Mouse (Mus musculus): Measurements from ENCODE around the gene Cacna2d2. TPM values are rescaled to one million over a fixed set of nuclear protein-coding genes. Genes with fewer than 3 reads are reported as not detected.
"Not testable (repeated sequence)": the region's sequence is repeated elsewhere in the genome, so short reads cannot be mapped to it uniquely, and the experiment has no call there.

The Cacna2d2 gene
- polyA plus RNA-seq, 1 experiment from 2014 or later = 4.2 TPM

- Histone ChIP-seq H3K27ac (ENCODE audit: low read depth, low read length) (peak within 1 kb of the TSS; percentile 48; the same call in 1 of the 2 replicates), H3K36me3 (ENCODE audit: control insufficient read depth, insufficient read depth, low read length) (peaks cover 13% of the 10 kb centered on the region), H3K4me1 (replicated peaks; ENCODE audit: control insufficient read depth, insufficient read depth, low read length) (peaks cover 13% of the 10 kb centered on the region), H3K4me2 (replicated peaks; ENCODE audit: low read depth, low read length) (peak within 1 kb of the TSS; percentile 79), H3K9ac (ENCODE audit: low read depth, low read length) (peak within 1 kb of the TSS; percentile 81), H3K4me3 (ENCODE audit: low read depth, low read length) (peak within 1 kb of the TSS; percentile 83), H3K9me3 (ENCODE audit: control insufficient read depth, low read length) (no peaks in the 10 kb centered on the region), H3K27me3 (ENCODE audit: control insufficient read depth, insufficient read depth, low read length) (no peaks in the 10 kb centered on the region)
- DNase-seq (ENCODE audit: low spot score) (peak; percentile 92), ATAC-seq (ENCODE audit: low FRiP score) (peak; percentile 91)
- WGBS = 0% methylated on average over 46 of the region's 46 CpGs
Observed at GRCm38 (mm10) chr9:107563029-107563581, 163.7 kb downstream of the Cacna2d2 start, which contains the start of gene Tusc2. Gene Tusc2, plus strand, starts transcription at chr9:107563255.

GRCm38 (mm10) chr9:107565556-107565955, 166.1 kb downstream of the Cacna2d2 start:
- not testable (repeated sequence) for H3K27me3 ChIP-seq (ENCODE audit: control insufficient read depth, insufficient read depth, low read length); H3K9me3 ChIP-seq (ENCODE audit: control insufficient read depth, low read length); H3K9ac ChIP-seq (ENCODE audit: low read depth, low read length); H3K27ac ChIP-seq (ENCODE audit: low read depth, low read length); ATAC-seq (ENCODE audit: low FRiP score); H3K36me3 ChIP-seq (ENCODE audit: control insufficient read depth, insufficient read depth, low read length); H3K4me2 ChIP-seq (replicated peaks; ENCODE audit: low read depth, low read length); DNase-seq (ENCODE audit: low spot score)
- peaks cover 18% of the 10 kb centered on the region for H3K4me1 ChIP-seq (replicated peaks; ENCODE audit: control insufficient read depth, insufficient read depth, low read length)
- H3K4me3 ChIP-seq (ENCODE audit: low read depth, low read length) = 0 out of 2 replicates have a peak overlapping the region, but pooled peaks have one; percentile 10
- 58% methylated on average over 5 of the region's 5 CpGs for WGBS

GRCm38 (mm10) chr9:107566041-107566709, 166.8 kb downstream of the Cacna2d2 start:
- ATAC-seq (ENCODE audit: low FRiP score) = no peak
- peaks cover 21% of the 10 kb centered on the region for H3K4me1 ChIP-seq (replicated peaks; ENCODE audit: control insufficient read depth, insufficient read depth, low read length)

GRCm38 (mm10) chr9:107566855-107567254, 167.4 kb downstream of the Cacna2d2 start:
- ATAC-seq (ENCODE audit: low FRiP score) = no peak
- no peak overlapping the region for H3K9ac ChIP-seq (ENCODE audit: low read depth, low read length)
- peaks cover 21% of the 10 kb centered on the region for H3K4me1 ChIP-seq (replicated peaks; ENCODE audit: control insufficient read depth, insufficient read depth, low read length)
- no peaks in the 10 kb centered on the region for H3K9me3 ChIP-seq (ENCODE audit: control insufficient read depth, low read length)
- H3K27ac ChIP-seq (ENCODE audit: low read depth, low read length) = no peak overlapping the region
- no peak overlapping the region for H3K4me2 ChIP-seq (replicated peaks; ENCODE audit: low read depth, low read length)
- DNase-seq (ENCODE audit: low spot score) = no peak
- H3K36me3 ChIP-seq (ENCODE audit: control insufficient read depth, insufficient read depth, low read length) = peaks cover 11% of the 10 kb centered on the region
- 69% methylated on average over 3 of the region's 3 CpGs for WGBS
- H3K4me3 ChIP-seq (ENCODE audit: low read depth, low read length) = no peak overlapping the region
- no peaks in the 10 kb centered on the region for H3K27me3 ChIP-seq (ENCODE audit: control insufficient read depth, insufficient read depth, low read length)

More at GRCm38 (mm10) chr9:107566041-107566709, 166.8 kb downstream of the Cacna2d2 start:
- Histone ChIP-seq H3K9me3 (ENCODE audit: control insufficient read depth, low read length) (no peaks in the 10 kb centered on the region), H3K4me3 (ENCODE audit: low read depth, low read length) (no peak overlapping the region), H3K4me2 (replicated peaks; ENCODE audit: low read depth, low read length) (no peak overlapping the region), H3K27me3 (ENCODE audit: control insufficient read depth, insufficient read depth, low read length) (no peaks in the 10 kb centered on the region), H3K36me3 (ENCODE audit: control insufficient read depth, insufficient read depth, low read length) (peaks cover 8% of the 10 kb centered on the region), H3K27ac (ENCODE audit: low read depth, low read length) (no peak overlapping the region), H3K9ac (ENCODE audit: low read depth, low read length) (no peak overlapping the region)
- 63% methylated on average over 15 of the region's 15 CpGs for WGBS
- DNase-seq (ENCODE audit: low spot score) = peak; percentile 82

GRCm38 (mm10) chr9:107567702-107568319, 168.4 kb downstream of the Cacna2d2 start, which contains the start of gene Hyal2:
Gene Hyal2, plus strand, starts transcription at chr9:107567945.
- DNase-seq (ENCODE audit: low spot score) = no peak
- peak within 1 kb of the TSS; percentile 91 for H3K4me3 ChIP-seq (ENCODE audit: low read depth, low read length)
- H3K27ac ChIP-seq (ENCODE audit: low read depth, low read length) = peak within 1 kb of the TSS; percentile 75
- 7% methylated on average over 18 of the region's 18 CpGs for WGBS
- H3K27me3 ChIP-seq (ENCODE audit: control insufficient read depth, insufficient read depth, low read length) = no peaks in the 10 kb centered on the region
- H3K9me3 ChIP-seq (ENCODE audit: control insufficient read depth, low read length) = no peaks in the 10 kb centered on the region
- peak within 1 kb of the TSS; percentile 91 for H3K9ac ChIP-seq (ENCODE audit: low read depth, low read length)
- peaks cover 21% of the 10 kb centered on the region for H3K4me1 ChIP-seq (replicated peaks; ENCODE audit: control insufficient read depth, insufficient read depth, low read length)
- no peak for ATAC-seq (ENCODE audit: low FRiP score)
- peak within 1 kb of the TSS; percentile 58 for H3K4me2 ChIP-seq (replicated peaks; ENCODE audit: low read depth, low read length)
- H3K36me3 ChIP-seq (ENCODE audit: control insufficient read depth, insufficient read depth, low read length) = peaks cover 18% of the 10 kb centered on the region

GRCm38 (mm10) chr9:107568331-107569261, 169.2 kb downstream of the Cacna2d2 start:
- Histone ChIP-seq H3K4me2 (replicated peaks; ENCODE audit: low read depth, low read length) (peak overlapping the region; percentile 58), H3K4me1 (replicated peaks; ENCODE audit: control insufficient read depth, insufficient read depth, low read length) (peaks cover 21% of the 10 kb centered on the region), H3K27ac (ENCODE audit: low read depth, low read length) (peak overlapping the region; percentile 75), H3K27me3 (ENCODE audit: control insufficient read depth, insufficient read depth, low read length) (no peaks in the 10 kb centered on the region), H3K9me3 (ENCODE audit: control insufficient read depth, low read length) (no peaks in the 10 kb centered on the region), H3K36me3 (ENCODE audit: control insufficient read depth, insufficient read depth, low read length) (peaks cover 22% of the 10 kb centered on the region), H3K9ac (ENCODE audit: low read depth, low read length) (peak overlapping the region; percentile 91), H3K4me3 (ENCODE audit: low read depth, low read length) (peak overlapping the region; percentile 91)
- WGBS = under 1% methylated on average over 41 of the region's 41 CpGs
- peak; percentile 93 for DNase-seq (ENCODE audit: low spot score)
- peak; percentile 87 for ATAC-seq (ENCODE audit: low FRiP score)

- H3K4me2 ChIP-seq (replicated peaks; ENCODE audit: low read depth, low read length) = peak overlapping the region; percentile 58
- no peak for DNase-seq (ENCODE audit: low spot score)
- no peaks in the 10 kb centered on the region for H3K27me3 ChIP-seq (ENCODE audit: control insufficient read depth, insufficient read depth, low read length)
- peak; percentile 59 for ATAC-seq (ENCODE audit: low FRiP score)
- H3K27ac ChIP-seq (ENCODE audit: low read depth, low read length) = peak overlapping the region; percentile 75
- WGBS = 0% methylated on average over 23 of the region's 23 CpGs
- no peaks in the 10 kb centered on the region for H3K9me3 ChIP-seq (ENCODE audit: control insufficient read depth, low read length)
- H3K9ac ChIP-seq (ENCODE audit: low read depth, low read length) = peak overlapping the region; percentile 91
- peaks cover 16% of the 10 kb centered on the region for H3K4me1 ChIP-seq (replicated peaks; ENCODE audit: control insufficient read depth, insufficient read depth, low read length)
- peaks cover 25% of the 10 kb centered on the region for H3K36me3 ChIP-seq (ENCODE audit: control insufficient read depth, insufficient read depth, low read length)
- H3K4me3 ChIP-seq (ENCODE audit: low read depth, low read length) = peak overlapping the region; percentile 91
Observed at GRCm38 (mm10) chr9:107569270-107569669, 169.9 kb downstream of the Cacna2d2 start.

GRCm38 (mm10) chr9:107570016-107570415, 170.6 kb downstream of the Cacna2d2 start:
- Histone ChIP-seq H3K4me3 (ENCODE audit: low read depth, low read length) (peak overlapping the region; percentile 91), H3K9ac (ENCODE audit: low read depth, low read length) (peak overlapping the region; percentile 91), H3K27me3 (ENCODE audit: control insufficient read depth, insufficient read depth, low read length) (no peaks in the 10 kb centered on the region), H3K4me2 (replicated peaks; ENCODE audit: low read depth, low read length) (peak overlapping the region; percentile 58), H3K27ac (ENCODE audit: low read depth, low read length) (0 out of 2 replicates have a peak overlapping the region, but pooled peaks have one; percentile 19), H3K9me3 (ENCODE audit: control insufficient read depth, low read length) (no peaks in the 10 kb centered on the region), H3K4me1 (replicated peaks; ENCODE audit: control insufficient read depth, insufficient read depth, low read length) (peaks cover 14% of the 10 kb centered on the region), H3K36me3 (ENCODE audit: control insufficient read depth, insufficient read depth, low read length) (peaks cover 28% of the 10 kb centered on the region)
- 52% methylated on average over 13 of the region's 13 CpGs for WGBS
- ATAC-seq (ENCODE audit: low FRiP score) = no peak
- DNase-seq (ENCODE audit: low spot score) = no peak

All from hindbrain, embryonic 11.5 days (tissue).